Mouse (Mus musculus): Measurements from ENCODE around the gene Hjurp.

Gene Hjurp

DNA sequence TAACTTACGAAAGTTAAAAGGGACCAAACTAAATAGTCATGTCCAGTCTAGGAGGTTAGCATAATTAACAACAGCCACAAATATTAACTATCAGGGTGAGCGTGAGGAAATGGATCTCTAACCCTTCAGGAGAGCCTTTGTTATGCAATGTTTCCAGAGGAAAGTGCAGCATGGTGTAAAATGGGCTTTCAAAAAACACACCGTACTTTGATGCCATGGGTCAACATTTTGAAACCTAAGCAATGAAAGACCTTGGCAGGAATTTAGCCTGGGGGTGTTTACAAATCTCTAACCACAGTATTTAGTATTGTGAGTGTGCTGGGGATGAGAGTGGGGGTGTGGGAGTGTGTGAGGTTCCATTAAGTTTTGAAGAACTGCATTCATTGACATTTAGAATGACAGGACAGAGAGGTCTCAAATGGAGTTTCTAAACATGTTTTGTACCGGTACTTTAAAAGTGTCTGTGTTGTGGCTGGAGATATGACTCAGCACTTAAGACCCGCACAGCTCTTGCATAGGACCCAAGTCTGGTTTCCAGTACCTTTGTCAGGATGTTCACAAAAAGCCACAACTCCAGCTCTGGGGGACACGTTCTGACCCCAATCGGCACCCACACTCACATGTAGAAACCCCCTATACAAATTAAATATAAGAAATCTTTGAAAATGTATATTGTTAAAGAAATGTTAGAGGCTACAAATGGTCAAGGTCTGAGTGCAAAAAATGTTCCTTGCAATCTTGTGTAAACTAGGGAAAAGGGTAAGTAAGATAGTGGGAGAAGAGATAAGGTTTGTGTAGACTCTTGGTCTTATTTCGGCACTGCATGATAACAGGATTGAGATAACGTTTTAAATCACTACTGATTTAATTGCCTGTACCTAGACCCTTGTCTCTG, 1.9 kb upstream of the Hjurp start:
- in situ Hi-C loops (cut with MboI): no loop called here

- in situ Hi-C loops (cut with MboI): no loop called here
Measured at GRCm38 (mm10) chr1:88277818-88278511, 532 bp upstream of the Hjurp start.

GRCm38 (mm10) chr1:88276524-88277097, 822 bp downstream of the Hjurp start:
- in situ Hi-C loops (cut with MboI): no loop called here

GRCm38 (mm10) chr1:88275698-88276523, 1.5 kb downstream of the Hjurp start:
- in situ Hi-C loops (cut with MboI): no loop called here

- in situ Hi-C loops (cut with MboI): no loop called here
Measured at GRCm38 (mm10) chr1:88275078-88275680, 2.3 kb downstream of the Hjurp start.

DNA sequence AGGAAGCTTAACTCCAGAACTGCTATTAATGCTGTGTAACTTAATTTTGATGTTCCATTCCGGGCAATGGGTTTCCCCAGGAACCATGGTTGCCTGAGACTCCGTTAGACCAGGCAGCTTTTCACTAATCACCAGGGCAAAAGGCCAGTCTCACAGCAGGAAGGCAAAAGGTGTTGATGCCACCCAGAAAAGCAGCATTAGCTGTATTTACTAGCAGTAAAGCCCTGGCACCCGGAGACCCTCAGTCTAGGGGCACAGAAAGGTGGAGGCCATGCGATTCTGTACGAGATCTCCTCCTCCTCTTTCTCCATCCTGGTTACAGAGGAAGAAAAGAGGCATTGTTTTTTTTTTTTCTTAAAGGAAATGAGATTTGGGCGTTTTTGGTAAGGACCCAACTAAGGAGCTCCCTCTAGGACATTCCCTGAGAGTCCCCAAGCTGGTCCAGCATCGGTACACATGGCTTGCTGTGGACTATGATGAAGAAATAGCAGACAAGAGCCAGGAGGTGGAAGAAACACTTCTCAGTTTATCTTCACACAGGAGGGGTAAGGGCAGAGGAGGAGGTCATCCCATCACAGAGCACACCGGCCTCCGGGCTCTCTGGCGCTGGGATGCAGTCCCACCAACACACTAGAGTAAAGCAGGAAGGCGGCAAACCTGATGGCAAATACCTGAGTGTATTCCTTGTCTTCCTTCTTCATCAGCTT, 2.9 kb downstream of the Hjurp start:
- in situ Hi-C loops (cut with MboI): no loop called here

DNA sequence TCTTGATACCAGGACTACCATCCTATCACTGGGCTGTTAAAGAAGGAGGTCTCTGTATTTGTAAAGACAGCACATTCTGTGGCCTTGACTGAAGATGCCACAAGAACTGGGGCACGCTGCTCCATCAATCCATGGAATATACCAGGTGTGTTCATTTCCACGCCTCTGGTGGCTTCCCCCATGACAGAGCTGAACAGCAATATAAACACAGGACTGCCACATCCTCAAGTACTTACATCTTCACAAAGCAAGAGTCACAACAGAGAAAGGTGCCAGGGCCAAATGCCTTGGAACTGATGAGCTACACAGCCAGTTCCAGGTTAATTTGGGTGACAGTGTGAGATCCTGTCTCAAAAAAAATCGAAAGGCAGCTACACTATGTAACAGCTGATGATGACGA, 3.6 kb downstream of the Hjurp start:
- in situ Hi-C loops (cut with MboI): no loop called here

- in situ Hi-C loops (cut with MboI): no loop called here
Measured at GRCm38 (mm10) chr1:88273326-88273725, 4.1 kb downstream of the Hjurp start.

DNA sequence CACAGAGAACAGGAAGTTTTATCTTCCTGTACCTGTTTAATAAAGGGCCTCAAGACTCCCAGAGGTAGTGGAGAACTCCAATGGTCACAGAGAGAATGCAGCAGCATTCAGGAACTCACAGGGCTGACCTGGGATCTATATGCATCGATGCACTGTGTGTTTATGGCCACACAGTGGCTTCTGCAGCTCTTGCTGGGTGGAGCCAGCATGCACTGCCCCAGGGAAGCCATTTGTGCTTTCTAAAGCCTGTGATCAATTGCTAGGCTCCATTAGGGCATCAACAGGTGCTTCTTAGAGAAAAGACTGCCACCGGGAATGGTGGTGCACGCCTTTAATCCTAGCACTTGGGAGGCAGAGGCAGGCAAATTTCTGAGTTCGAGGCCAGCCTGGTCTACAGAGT, 4.6 kb downstream of the Hjurp start:
- in situ Hi-C loops (cut with MboI): no loop called here

GRCm38 (mm10) chr1:88269539-88270309, 7.7 kb downstream of the Hjurp start:
- in situ Hi-C loops (cut with MboI): no loop called here

DNA sequence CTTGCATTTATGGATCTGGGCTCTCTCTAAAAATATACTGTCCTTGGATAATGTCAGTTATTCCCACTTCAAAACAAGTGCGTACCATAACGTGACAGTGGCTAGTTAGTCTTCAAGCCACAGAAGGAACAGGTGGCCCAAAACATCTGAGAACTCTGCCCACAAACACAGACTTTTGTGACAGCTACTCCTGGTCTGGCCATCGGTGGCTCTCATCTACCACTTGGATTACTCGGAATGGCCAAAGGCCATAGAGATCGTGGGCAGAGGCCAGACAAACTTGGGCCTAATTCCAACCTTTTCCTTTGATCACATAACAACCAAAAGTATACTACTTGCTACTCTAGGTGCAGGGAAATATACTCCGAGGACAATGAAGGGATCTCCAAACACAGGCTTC, 9.4 kb downstream of the Hjurp start:
- in situ Hi-C loops (cut with MboI): no loop called here

DNA sequence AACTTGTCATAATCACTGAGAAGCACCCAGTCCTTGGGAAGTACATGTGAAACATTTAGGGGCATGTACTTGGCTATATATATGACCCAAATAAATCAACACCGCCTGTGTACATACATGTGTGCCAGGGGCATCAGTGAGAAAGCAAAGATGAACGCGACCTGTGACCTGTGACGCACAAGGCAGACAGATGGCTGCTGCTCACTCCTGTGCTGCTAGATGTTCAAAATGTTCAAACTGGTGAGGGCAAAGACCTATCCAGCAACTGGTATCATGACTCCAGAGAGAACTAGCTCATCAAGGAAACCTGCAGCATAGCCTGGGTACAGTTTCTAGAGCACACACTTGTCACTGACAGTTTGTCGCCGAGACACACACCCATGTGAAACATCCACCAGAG, 9.9 kb downstream of the Hjurp start:
- in situ Hi-C loops (cut with MboI): no loop called here

DNA sequence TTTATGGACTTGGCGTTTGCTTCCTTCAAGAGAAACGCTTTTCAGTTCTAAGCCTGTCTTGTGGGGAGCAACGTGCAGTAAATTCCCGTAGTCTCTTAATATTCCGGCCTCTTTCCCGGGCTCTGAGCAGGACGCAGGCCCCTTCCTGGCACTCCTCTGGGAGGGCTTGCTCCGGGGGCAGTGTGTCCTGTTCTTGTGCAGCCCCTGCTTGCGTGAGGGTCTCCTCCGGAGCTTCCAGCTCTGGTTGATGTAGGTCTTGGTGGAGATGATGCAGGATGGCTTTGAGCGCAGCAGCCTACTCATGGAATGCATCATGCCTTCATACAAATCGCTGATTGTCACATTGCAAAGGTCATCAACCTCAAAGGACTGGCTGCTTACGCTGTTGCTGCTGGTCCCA, 11.3 kb downstream of the Hjurp start:
- in situ Hi-C loops (cut with MboI): no loop called here

DNA sequence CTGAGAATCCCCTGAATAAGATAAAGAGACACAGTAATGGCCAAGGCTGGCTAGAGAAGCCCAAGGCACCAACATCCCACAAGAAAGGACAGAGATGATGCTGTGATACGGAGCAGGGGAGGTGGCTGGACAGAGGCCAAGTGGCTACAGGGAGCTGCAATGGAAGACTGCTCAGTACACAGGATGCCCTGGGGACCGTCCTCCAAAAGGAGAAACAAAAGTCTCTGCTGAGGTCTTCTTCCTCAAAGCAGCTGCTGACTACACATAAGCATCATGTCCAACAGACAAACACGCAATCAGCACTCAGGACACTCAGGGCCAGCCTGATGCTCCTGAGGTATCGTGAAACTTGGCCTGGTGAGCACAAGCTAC, 12.6 kb downstream of the Hjurp start:
- in situ Hi-C loops (cut with MboI): no loop called here

GRCm38 (mm10) chr1:88264237-88264868, 13.1 kb downstream of the Hjurp start:
- in situ Hi-C loops (cut with MboI): no loop called here

DNA sequence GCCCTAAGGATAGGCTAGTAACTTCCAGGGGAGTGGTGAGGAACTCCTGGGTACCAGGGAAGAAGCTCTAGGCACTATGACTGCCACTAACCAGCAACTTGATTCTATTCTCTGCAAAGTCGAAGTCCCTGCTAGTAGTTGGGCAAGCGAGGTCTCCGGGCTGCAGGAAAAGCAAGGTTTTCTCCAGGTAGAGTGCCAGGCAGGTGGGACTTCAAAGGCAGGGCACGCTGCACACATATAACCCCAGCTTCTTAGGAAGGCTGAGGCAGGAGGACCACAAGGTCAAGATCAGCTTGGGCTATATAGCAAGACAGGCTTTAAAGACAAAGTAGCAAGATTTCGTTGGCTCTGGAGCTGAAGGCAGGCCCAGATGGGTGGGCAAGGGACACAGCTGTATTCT, 13.7 kb downstream of the Hjurp start:
- in situ Hi-C loops (cut with MboI): no loop called here

DNA sequence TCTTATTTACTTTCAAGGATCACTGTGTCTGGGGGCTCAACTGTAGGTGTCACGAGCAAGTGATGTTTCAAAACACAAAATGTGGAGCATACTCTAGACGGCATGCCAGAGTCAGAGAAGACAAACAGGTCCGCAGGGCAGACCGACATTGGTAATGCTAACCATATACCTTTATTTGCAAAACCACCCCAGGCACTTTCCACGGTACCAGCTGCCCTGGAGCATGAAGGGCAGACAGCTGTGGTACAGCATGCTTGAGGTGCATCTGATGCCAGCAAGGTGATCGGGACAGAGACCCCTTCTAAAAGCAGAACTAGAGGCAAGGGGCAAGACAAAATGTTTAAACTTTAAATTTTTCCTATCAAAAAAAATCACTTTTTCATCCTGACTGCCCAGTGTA, 14.5 kb downstream of the Hjurp start:
- in situ Hi-C loops (cut with MboI): no loop called here

- in situ Hi-C loops (cut with MboI): no loop called here
Measured at GRCm38 (mm10) chr1:88262255-88262654, 15.2 kb downstream of the Hjurp start.

DNA sequence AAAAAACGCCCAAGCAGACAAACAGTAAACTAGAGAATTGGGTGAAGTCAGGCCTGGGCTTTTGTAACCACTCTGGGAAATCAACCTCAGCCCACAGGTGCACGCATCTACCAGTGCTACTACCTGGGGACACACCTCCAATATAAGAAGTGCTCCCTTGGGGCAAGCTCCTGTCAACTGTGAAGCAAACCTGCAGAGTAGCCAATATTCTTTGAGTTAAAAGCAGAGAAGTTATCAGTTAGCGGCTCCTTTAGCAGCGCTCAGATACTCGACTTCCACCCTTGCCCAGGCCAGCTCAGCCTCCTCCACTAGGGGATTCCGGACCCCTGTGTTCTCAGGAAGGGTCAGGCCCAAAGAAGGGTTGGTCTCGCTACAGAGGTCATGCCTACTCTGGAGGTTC, 15.7 kb downstream of the Hjurp start:
- in situ Hi-C loops (cut with MboI): no loop called here

All from mature B cell (primary cell).